24 mouse cellular contexts compared by ENCODE assay signal in genomic region chr7:101123579-101124347, GRCm38 (mm10). TPM values are rescaled to one million over a fixed set of nuclear protein-coding genes. Genes with fewer than 3 reads are reported as not detected.
A peak's percentile ranks its signal among the peaks of the same experiment; 100 is the strongest.
DNase-seq lines count a peak whose midpoint lies in the region; ATAC-seq and TF ChIP-seq lines count a peak whose summit lies in the region.
"Had no signal": no experiment of that assay in that cellular context is flagged by ENCODE, and none has a peak within 500 bp of the region (broad histone marks: within the 10 kb centered on the region; RNA-seq: fewer than 3 reads in every experiment).

No protein-coding gene starts in this region.

- H3K27me3 ChIP-seq in CH12.LX (replicated peaks): no peaks in the 10 kb centered on the region
- H3K27me3 ChIP-seq in splenic B cell, adult 2 months (ENCODE audit: control insufficient read depth, insufficient read depth, low read length, poor library complexity, severe bottlenecking): no peaks in the 10 kb centered on the region
- H3K27me3 ChIP-seq in liver, embryonic 11.5 days (replicated peaks; ENCODE audit: control insufficient read depth, insufficient read depth, low read length): no peaks in the 10 kb centered on the region
- H3K27me3 ChIP-seq: embryonic facial prominence, embryonic 13.5 days; embryonic facial prominence, embryonic 15.5 days; forebrain, embryonic 12.5 days had no signal

- H3K4me1 ChIP-seq in CH12.LX (ENCODE audit: control insufficient read depth in 1 of 2, insufficient read depth in 2 of 2): peaks cover 10 to 58% of the 10 kb centered on the region in 2 experiments; a peak in 3 of 4 replicates
- H3K4me1 ChIP-seq in liver, embryonic 11.5 days (replicated peaks; ENCODE audit: control insufficient read depth, insufficient read depth, low read length): peaks cover 3% of the 10 kb centered on the region; the same call in 1 of the 2 replicates
- H3K4me1 ChIP-seq: forebrain, embryonic 10.5 days had no signal

- no peak for TF ChIP-seq POLR2A in CH12.LX (IDR thresholded peaks at IDR 0.05; ENCODE audit: low read depth, low read length)

- H3K9me3 ChIP-seq in CH12.LX (replicated peaks; ENCODE audit: low read length): no peaks in the 10 kb centered on the region
- H3K9me3 ChIP-seq in liver, embryonic 11.5 days (ENCODE audit: control insufficient read depth, low read length): no peaks in the 10 kb centered on the region
- H3K9me3 ChIP-seq: embryonic facial prominence, embryonic 13.5 days; embryonic facial prominence, embryonic 15.5 days; forebrain, embryonic 10.5 days; forebrain, embryonic 12.5 days had no signal

- H3K4me3 ChIP-seq in CH12.LX (replicated peaks in 1 of 3; ENCODE audit: low read depth in 2 of 3, low read length in 2 of 3, poor library complexity in 1 of 3): no peak overlapping the region
- H3K4me3 ChIP-seq in liver, embryonic 11.5 days (ENCODE audit: low read depth, low read length): no peak overlapping the region
- H3K4me3 ChIP-seq: embryonic facial prominence, embryonic 13.5 days; embryonic facial prominence, embryonic 15.5 days; erythroblast, embryonic 14.5 days; forebrain, embryonic 10.5 days; forebrain, embryonic 12.5 days had no signal

- peaks cover 26 to 67% of the 10 kb centered on the region in 2 experiments for H3K36me3 ChIP-seq in CH12.LX (replicated peaks in 1 of 2; ENCODE audit: control insufficient read depth in 1 of 2, insufficient read depth in 1 of 2, low read length in 1 of 2)
- H3K36me3 ChIP-seq in splenic B cell, adult 2 months (ENCODE audit: control insufficient read depth, insufficient read depth, low read length, poor library complexity, severe bottlenecking): peaks cover 6% of the 10 kb centered on the region; the same call in 1 of the 2 replicates
- H3K36me3 ChIP-seq in liver, embryonic 11.5 days (ENCODE audit: control insufficient read depth, insufficient read depth, low read length): peaks cover 2% of the 10 kb centered on the region; the same call in 1 of the 2 replicates

- 75% methylated on average over 6 of the region's 6 CpGs for WGBS in liver, embryonic 11.5 days

- 0 out of 2 replicates have a peak overlapping the region, but pooled peaks have one; percentile 14 for H3K9ac ChIP-seq in CH12.LX (ENCODE audit: insufficient read depth, low read depth)
- no peak overlapping the region for H3K9ac ChIP-seq in liver, embryonic 11.5 days (ENCODE audit: low read depth, low read length)
- H3K9ac ChIP-seq: embryonic facial prominence, embryonic 13.5 days; embryonic facial prominence, embryonic 15.5 days; forebrain, embryonic 12.5 days had no signal

- H3K27ac ChIP-seq in CH12.LX (ENCODE audit: insufficient read depth, low read depth): peak overlapping the region; percentile 38
- no peak overlapping the region for H3K27ac ChIP-seq in liver, embryonic 11.5 days (ENCODE audit: low read depth, low read length)
- H3K27ac ChIP-seq: embryonic facial prominence, embryonic 13.5 days; embryonic facial prominence, embryonic 15.5 days; forebrain, embryonic 10.5 days; forebrain, embryonic 12.5 days had no signal

- peak; percentile 88 for TF ChIP-seq EP300 in CH12.LX (IDR thresholded peaks at IDR 0.05; ENCODE audit: low read length)

- H3K79me2 ChIP-seq in CH12.LX (replicated peaks; ENCODE audit: control insufficient read depth, extremely low read depth, insufficient read depth, poor library complexity, severe bottlenecking): peaks cover 77% of the 10 kb centered on the region

- no peak for TF ChIP-seq CTCF in CH12.LX (conservative IDR thresholded peaks at IDR 0.05 in 1 of 2, IDR thresholded peaks at IDR 0.05 in 1 of 2; ENCODE audit: low read depth in 2 of 2, low read length in 2 of 2)

- 0 out of 2 replicates have a peak, but pooled peaks have one; percentile 47 for ATAC-seq in megakaryocyte, adult 5-6 weeks (ENCODE audit: poor library complexity, severe bottlenecking)
- ATAC-seq in liver, embryonic 11.5 days (replicated peaks; ENCODE audit: low FRiP score): no peak
- ATAC-seq: CD4-positive, CD25-positive, alpha-beta regulatory T cell, adult 4 months; forebrain, embryonic 14.5 days; forebrain, embryonic 16.5 days had no signal

- TF ChIP-seq RAD21 in CH12.LX (IDR thresholded peaks at IDR 0.05; ENCODE audit: low read depth, low read length): no peak

- dilution Hi-C loops in CH12.LX (cut with MboI; ENCODE audit: extremely low pct_ligation_motif_present, extremely low pct_unique_long_range_greater_than_20kb, low sequenced_read_pairs): no loop called here

- in situ Hi-C loops in CH12.LX (cut with MboI; ENCODE audit: low pct_ligation_motif_present, low pct_unique_long_range_greater_than_20kb, low sequenced_read_pairs): loop anchor here (25.0 kb wide), 1 partner anchor 89 kb away; no protein-coding TSS in a partner anchor

- peak overlapping the region; percentile 90 for H3K4me2 ChIP-seq in CH12.LX (ENCODE audit: insufficient read depth, low read depth, poor library complexity, severe bottlenecking)
- H3K4me2 ChIP-seq in liver, embryonic 11.5 days: no peak overlapping the region
- H3K4me2 ChIP-seq: embryonic facial prominence, embryonic 13.5 days; embryonic facial prominence, embryonic 15.5 days; forebrain, embryonic 12.5 days had no signal

- DNase-seq in heart, adult 11 months: peak; percentile 45
- DNase-seq in heart, postnatal 4 days: no peak
- peak; percentile 24 for DNase-seq in CH12.LX (ENCODE audit: extremely low read depth)
- peak; percentile 39 for DNase-seq in splenic B cell, adult 2 months (ENCODE audit: low read depth, low spot score)
- DNase-seq in liver, embryonic 11.5 days (ENCODE audit: low spot score): no peak
- DNase-seq in adrenal gland, postnatal 10 days: no peak
- DNase-seq: adrenal gland, adult 8-10 months; adrenal gland, postnatal 25 days; cerebellum, adult 11 months; cerebellum, adult 18-20 months; cerebellum, adult 8-10 months; cerebellum, adult 9-11 months; cerebellum, postnatal 14 days; cerebellum, postnatal 36 days; embryo, embryonic 11 days had no signal

TF ChIP-seq in CH12.LX, 34 proteins besides CTCF, POLR2A, EP300 and RAD21:
- TF ChIP-seq TBP (conservative IDR thresholded peaks at IDR 0.05; ENCODE audit: low read depth, low read length): 0 out of 2 replicates have a peak, but pooled peaks have one; percentile 21
- peak; percentile 89 for TF ChIP-seq IRF4 (IDR thresholded peaks at IDR 0.05; ENCODE audit: low read depth, low read length)
- TF ChIP-seq E2F4 (IDR thresholded peaks at IDR 0.05; ENCODE audit: insufficient replicate concordance, low read depth, low read length): no peak
- TF ChIP-seq TCF12 (IDR thresholded peaks at IDR 0.05; ENCODE audit: low read depth, low read length): no peak
- TF ChIP-seq SIN3A (IDR thresholded peaks at IDR 0.05; ENCODE audit: low read length): 0 out of 2 replicates have a peak, but pooled peaks have one; percentile 23

RNA-seq across cellular contexts. Expression of gene Fchsd2, which starts 31.1 kb away (rescaled TPM):
- 10 to 100 TPM; 20.4 to 22.1 TPM for total RNA-seq in heart, postnatal 4 days (2021)
- total RNA-seq in CH12.LX (2012; rRNA removed) (25.5 and 26.1 TPM in 2 replicates), CH12.LX (2014; rRNA removed) (23.8 and 25.9 TPM in 2 replicates)
- 37.5 and 38.2 TPM in 2 replicates for polyA plus RNA-seq in CH12.LX (2012; ENCODE audit: insufficient read length, low read depth)
- 19.7 and 22.1 TPM in 2 replicates for total RNA-seq in megakaryocyte, adult 5-6 weeks (2015)
- total RNA-seq in megakaryocyte, adult 5-6 weeks (2017): 17.2 and 18.1 TPM in 2 replicates
- polyA plus RNA-seq in liver, embryonic 11.5 days (2014; fragmentation: Nextera tagmentation; extraction: Ambion mirVana): 14.2 and 14.4 TPM in 2 replicates
- total RNA-seq in adrenal gland, postnatal 10 days (2021): 10 to 100 TPM; 22.1 to 30.2 TPM

Comparison
In these comparisons a context has a peak if more than half of its experiments do, and no peak if none do; other contexts are left out.
1. DNase-seq: peak in heart, adult 11 months (single experiment), CH12.LX (single experiment) and splenic B cell, adult 2 months (single experiment); none in heart, postnatal 4 days (single experiment), liver, embryonic 11.5 days (single experiment) and adrenal gland, postnatal 10 days (single experiment).